Mouse (Mus musculus) CH12.LX (cell line): ENCODE measurements around the gene Enpp6. TPM values are rescaled to one million over a fixed set of nuclear protein-coding genes. Genes with fewer than 3 reads are reported as not detected.

ENCODE experiments used
- DNase-seq: peaks from one replicate; pipeline ENCODE4 v3.0.0-alpha.2; 2013; ENCODE audit errors: extremely low read depth
- H3K27ac ChIP-seq: 2 replicates; pipeline ENCODE4 v1.5.1; 2012; ENCODE audit warnings: low read depth, mild to moderate bottlenecking, control low read depth, moderate library complexity; ENCODE audit not compliant: insufficient read depth
- H3K27me3 ChIP-seq: replicated peaks from 2 replicates; pipeline ENCODE3; 2012; ENCODE audit warnings: inconsistent platforms
- H3K36me3 ChIP-seq, 2 experiments: replicated peaks in 1 of 2; 2 replicates each; pipeline versions ENCODE3 to v1.6.1; 2012; ENCODE audit warnings: inconsistent platforms in 1 of 2, low read length in 1 of 2, mild to moderate bottlenecking in 1 of 2, mixed read lengths in 1 of 2, moderate library complexity in 1 of 2; ENCODE audit not compliant: control insufficient read depth in 1 of 2, insufficient read depth in 1 of 2
- H3K4me1 ChIP-seq, 2 experiments: 2 replicates each; pipeline ENCODE4 v1.6.1; 2012; ENCODE audit warnings: inconsistent platforms in 1 of 2, moderate library complexity in 1 of 2; ENCODE audit not compliant: insufficient read depth in 2 of 2, control insufficient read depth in 1 of 2
- H3K4me2 ChIP-seq: 2 replicates; pipeline ENCODE4 v1.6.1; 2012; ENCODE audit warnings: low read depth, mild to moderate bottlenecking, control low read depth; ENCODE audit not compliant: poor library complexity, insufficient read depth, severe bottlenecking
- H3K4me3 ChIP-seq, 3 experiments: fragments of 150-350 bp in 1 of 3; sonication (generic) in 1 of 3; replicated peaks in 1 of 3; 2 replicates each; pipeline versions ENCODE3 to v1.5.1; 2011 to 2012; ENCODE audit warnings: low read depth in 2 of 3, low read length in 2 of 3, mild to moderate bottlenecking in 2 of 3, moderate library complexity in 2 of 3, control low read depth in 1 of 3, improper control_type of control experiment in 1 of 3, inconsistent platforms in 1 of 3, mixed read lengths in 1 of 3; ENCODE audit not compliant: poor library complexity in 1 of 3
- H3K79me2 ChIP-seq: replicated peaks from 2 replicates; pipeline ENCODE4 v1.6.1; 2012; ENCODE audit warnings: mild to moderate bottlenecking, moderate library complexity; ENCODE audit not compliant: control insufficient read depth, poor library complexity, insufficient read depth, severe bottlenecking; ENCODE audit errors: extremely low read depth
- H3K9ac ChIP-seq: 2 replicates; pipeline ENCODE4 v1.6.1; 2012; ENCODE audit warnings: low read depth, mild to moderate bottlenecking, control low read depth, moderate library complexity; ENCODE audit not compliant: insufficient read depth
- H3K9me3 ChIP-seq: replicated peaks from 2 replicates; pipeline ENCODE3; 2012; ENCODE audit warnings: low read length, inconsistent platforms, mixed read lengths
- BHLHE40 ChIP-seq: IDR thresholded peaks from 2 replicates; pipeline ENCODE4 v1.6.1; 2011; ENCODE audit warnings: mild to moderate bottlenecking, low read depth, low read length, improper control_type of control experiment
- CHD1 ChIP-seq: IDR thresholded peaks from 2 replicates; pipeline ENCODE4 v1.6.1; 2012; ENCODE audit warnings: low read depth, low read length, improper control_type of control experiment, inconsistent platforms
- CHD2 ChIP-seq: IDR thresholded peaks from 2 replicates; pipeline ENCODE4 v1.6.1; 2011; ENCODE audit warnings: low read length, improper control_type of control experiment
- CTCF ChIP-seq, 2 experiments: IDR thresholded peaks in 1 of 2; conservative IDR thresholded peaks in 1 of 2; 2 replicates each; pipeline ENCODE4 v1.5.1; 2011 to 2012; ENCODE audit warnings: low read depth in 2 of 2, low read length in 2 of 2, improper control_type of control experiment in 1 of 2, inconsistent platforms in 1 of 2, mild to moderate bottlenecking in 1 of 2, moderate library complexity in 1 of 2
- E2F4 ChIP-seq: IDR thresholded peaks from 2 replicates; pipeline ENCODE4 v1.6.1; 2011; ENCODE audit warnings: low read depth, low read length, improper control_type of control experiment; ENCODE audit not compliant: insufficient replicate concordance
- ELF1 ChIP-seq: IDR thresholded peaks from 2 replicates; pipeline ENCODE4 v1.6.1; 2014; ENCODE audit warnings: low read depth, mild to moderate bottlenecking, inconsistent platforms, low read length, improper control_type of control experiment
- EP300 ChIP-seq: IDR thresholded peaks from 2 replicates; pipeline ENCODE4 v1.6.1; 2011; ENCODE audit warnings: low read length, improper control_type of control experiment
- GABPA ChIP-seq: IDR thresholded peaks from 2 replicates; pipeline ENCODE4 v1.6.1; 2012; ENCODE audit warnings: low read depth, low read length, improper control_type of control experiment, inconsistent platforms; ENCODE audit not compliant: insufficient replicate concordance
- IRF4 ChIP-seq: IDR thresholded peaks from 2 replicates; pipeline ENCODE4 v1.6.1; 2014; ENCODE audit warnings: low read depth, mild to moderate bottlenecking, inconsistent platforms, low read length, improper control_type of control experiment
- KAT2A ChIP-seq: IDR thresholded peaks from 2 replicates; pipeline ENCODE4 v1.6.1; 2012; ENCODE audit warnings: low read length, improper control_type of control experiment, inconsistent platforms; ENCODE audit not compliant: insufficient replicate concordance
- MAFK ChIP-seq: IDR thresholded peaks from 2 replicates; pipeline ENCODE4 v1.6.1; 2011; ENCODE audit warnings: low read length, improper control_type of control experiment; ENCODE audit not compliant: insufficient replicate concordance
- MAX ChIP-seq: IDR thresholded peaks from 2 replicates; pipeline ENCODE4 v1.6.1; 2011; ENCODE audit warnings: low read length, improper control_type of control experiment
- MYC ChIP-seq: IDR thresholded peaks from 2 replicates; pipeline ENCODE4 v1.6.1; 2011; ENCODE audit warnings: low read depth, mild to moderate bottlenecking, improper control_type of control experiment, low read length
- NELFE ChIP-seq: IDR thresholded peaks from 2 replicates; pipeline ENCODE4 v1.6.1; 2011; ENCODE audit warnings: low read depth, low read length, improper control_type of control experiment
- NRF1 ChIP-seq: IDR thresholded peaks from 2 replicates; pipeline ENCODE4 v1.6.1; 2014; ENCODE audit warnings: low read depth, mild to moderate bottlenecking, inconsistent platforms, low read length, improper control_type of control experiment, moderate library complexity
- PAX5 ChIP-seq: IDR thresholded peaks from 2 replicates; pipeline ENCODE4 v1.6.1; 2012; ENCODE audit warnings: low read length, inconsistent platforms, mixed read lengths
- POLR2A ChIP-seq: IDR thresholded peaks from 2 replicates; pipeline ENCODE4 v1.6.1; 2011; ENCODE audit warnings: low read depth, mild to moderate bottlenecking, improper control_type of control experiment, low read length
- SMC3 ChIP-seq: IDR thresholded peaks from 2 replicates; pipeline ENCODE4 v1.6.1; 2011; ENCODE audit warnings: low read depth, low read length, improper control_type of control experiment
- TBP ChIP-seq: conservative IDR thresholded peaks from 2 replicates; pipeline ENCODE4 v1.6.1; 2011; ENCODE audit warnings: low read depth, low read length, improper control_type of control experiment
- UBTF ChIP-seq: IDR thresholded peaks from 2 replicates; pipeline ENCODE4 v1.6.1; 2012; ENCODE audit warnings: low read depth, mild to moderate bottlenecking, inconsistent platforms, low read length, improper control_type of control experiment, moderate library complexity
- USF2 ChIP-seq: conservative IDR thresholded peaks from 2 replicates; pipeline ENCODE4 v1.6.1; 2011; ENCODE audit warnings: low read depth, low read length, improper control_type of control experiment
- ZC3H11A ChIP-seq: IDR thresholded peaks from 2 replicates; pipeline ENCODE4 v1.6.1; 2012; ENCODE audit warnings: low read depth, mild to moderate bottlenecking, inconsistent platforms, low read length, improper control_type of control experiment
- ZKSCAN1 ChIP-seq: IDR thresholded peaks from 2 replicates; pipeline ENCODE4 v1.6.1; 2012; ENCODE audit warnings: low read depth, inconsistent platforms, low read length, improper control_type of control experiment, borderline replicate concordance
- ZMIZ1 ChIP-seq: IDR thresholded peaks from 2 replicates; pipeline ENCODE4 v1.6.1; 2012; ENCODE audit warnings: low read depth, mild to moderate bottlenecking, inconsistent platforms, low read length, improper control_type of control experiment
- dilution Hi-C: fragments of 300-500 bp; cut with MboI; formaldehyde crosslinking; loops from 2 replicates; pipeline ENCODE4 v1.14.3; 2020; ENCODE audit warnings: low sequenced_read_pairs; ENCODE audit not compliant: extremely low pct_unique_long_range_greater_than_20kb, extremely low pct_ligation_motif_present
- in situ Hi-C: fragments of 300-500 bp; cut with MboI; formaldehyde crosslinking; loops from 3 replicates; pipeline ENCODE4 v1.14.3; 2019; ENCODE audit warnings: low sequenced_read_pairs, low pct_ligation_motif_present, low pct_unique_long_range_greater_than_20kb, mixed read lengths
- polyA plus RNA-seq: library from polyadenylated mRNA; unstranded; fragments of >175 nt; gene quantifications from 2 replicates; pipeline ENCODE4 v1.2.1, GENCODE M21; 2012; ENCODE audit warnings: low read depth; ENCODE audit not compliant: insufficient read length
- total RNA-seq, 2 experiments: library from RNA; depleted of rRNA; stranded (reverse); fragments of 300-350 nt in 1 of 2; fragments of >200 nt in 1 of 2; gene quantifications; 2 replicates each; pipeline ENCODE4 v1.2.3; 2012 to 2014

The Enpp6 gene
- total and polyA plus RNA-seq, 3 experiments, result not detected

DNA sequence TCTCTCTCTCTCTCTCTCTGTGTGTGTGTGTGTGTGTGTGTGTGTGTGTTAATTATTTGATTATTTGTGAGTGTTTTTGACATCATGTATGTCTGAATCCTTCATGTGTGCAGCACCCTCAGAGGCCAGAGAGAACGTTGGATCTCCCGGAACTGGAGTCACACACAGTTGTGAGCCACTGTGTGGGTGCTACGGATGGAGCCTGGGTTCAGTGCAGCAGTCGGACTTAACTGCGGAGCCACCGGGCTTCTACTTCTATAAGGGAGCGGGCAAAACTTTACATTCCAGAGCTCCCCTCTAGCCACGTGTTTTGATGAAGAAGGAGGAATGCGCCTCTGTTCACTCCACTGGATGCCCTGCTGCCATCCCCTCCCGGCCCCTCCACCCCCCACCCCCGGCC, 148.0 kb downstream of the Enpp6 start:
- Histone ChIP-seq H3K4me3 (no peak overlapping the region), H3K27me3 (no peaks in the 10 kb centered on the region), H3K36me3 (no peaks in the 10 kb centered on the region), H3K4me1 (no peaks in the 10 kb centered on the region), H3K4me2 (no peak overlapping the region), H3K79me2 (no peaks in the 10 kb centered on the region), H3K27ac (no peak overlapping the region), H3K9ac (no peak overlapping the region), H3K9me3 (no peaks in the 10 kb centered on the region)
- TF ChIP-seq PAX5, result no peak
- no peak for TF ChIP-seq CHD2
- TF ChIP-seq KAT2A, result no peak
- TF ChIP-seq NELFE, result no peak
- no peak for TF ChIP-seq IRF4
- no peak for TF ChIP-seq CTCF (conservative IDR thresholded peaks at IDR 0.05 in 1 of 2, IDR thresholded peaks at IDR 0.05 in 1 of 2; ENCODE audit: low read depth in 2 of 2, low read length in 2 of 2)
- no peak for TF ChIP-seq USF2
- TF ChIP-seq GABPA, result no peak
- no peak for TF ChIP-seq CHD1
- TF ChIP-seq ZMIZ1, result no peak
- TF ChIP-seq ZKSCAN1, result no peak
- TF ChIP-seq E2F4, result no peak
- TF ChIP-seq ELF1, result no peak
- no peak for TF ChIP-seq MAFK
- no peak for TF ChIP-seq EP300
- in situ Hi-C loops (no loop called here), dilution Hi-C loops (no loop called here)
- no peak for DNase-seq

DNA sequence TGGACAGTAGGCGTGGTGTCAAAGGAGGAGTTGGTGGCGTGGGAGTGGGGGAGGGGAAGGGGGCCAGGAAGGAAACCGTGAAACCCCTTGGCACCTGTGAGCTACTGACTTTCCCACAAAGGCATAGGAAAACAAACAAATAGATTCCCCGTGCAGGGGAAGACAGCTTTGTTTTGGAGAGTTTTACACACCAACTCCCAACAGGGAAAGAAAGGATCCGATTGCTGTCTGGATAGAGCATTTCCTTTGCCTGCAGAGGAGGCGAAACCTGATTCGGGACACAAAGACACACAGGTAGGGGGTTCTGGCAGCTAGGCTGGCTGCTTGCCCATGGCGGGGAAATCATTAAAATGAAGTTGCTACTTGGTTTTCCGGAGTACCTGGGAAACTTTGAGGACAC, 148.9 kb downstream of the Enpp6 start:
- H3K4me3 ChIP-seq, result no peak overlapping the region
- in situ Hi-C loops (no loop called here), dilution Hi-C loops (no loop called here)
- H3K9ac ChIP-seq, result no peak overlapping the region
- H3K27me3 ChIP-seq, result no peaks in the 10 kb centered on the region
- H3K4me2 ChIP-seq, result no peak overlapping the region
- TF ChIP-seq BHLHE40, result no peak
- no peak for TF ChIP-seq ZC3H11A
- no peak for TF ChIP-seq CHD1
- TF ChIP-seq POLR2A, result no peak
- no peak for TF ChIP-seq MYC
- no peak for TF ChIP-seq MAX
- no peak for TF ChIP-seq SMC3
- TF ChIP-seq PAX5, result no peak
- TF ChIP-seq TBP, result no peak
- TF ChIP-seq MAFK, result no peak
- TF ChIP-seq UBTF, result no peak
- no peak for TF ChIP-seq NRF1
- H3K79me2 ChIP-seq, result no peaks in the 10 kb centered on the region
- no peak for DNase-seq
- H3K36me3 ChIP-seq, result no peaks in the 10 kb centered on the region
- H3K4me1 ChIP-seq, result no peaks in the 10 kb centered on the region
- no peaks in the 10 kb centered on the region for H3K9me3 ChIP-seq
- no peak overlapping the region for H3K27ac ChIP-seq
